Mouse (Mus musculus): Measurements from ENCODE around the gene Fxr2. TPM values are rescaled to one million over a fixed set of nuclear protein-coding genes. Genes with fewer than 3 reads are reported as not detected.
A peak's percentile ranks its signal among the peaks of the same experiment; 100 is the strongest.

Fxr2 gene
- polyA plus RNA-seq, 1 experiment from 2014 or later, result 40.5 TPM

DNA sequence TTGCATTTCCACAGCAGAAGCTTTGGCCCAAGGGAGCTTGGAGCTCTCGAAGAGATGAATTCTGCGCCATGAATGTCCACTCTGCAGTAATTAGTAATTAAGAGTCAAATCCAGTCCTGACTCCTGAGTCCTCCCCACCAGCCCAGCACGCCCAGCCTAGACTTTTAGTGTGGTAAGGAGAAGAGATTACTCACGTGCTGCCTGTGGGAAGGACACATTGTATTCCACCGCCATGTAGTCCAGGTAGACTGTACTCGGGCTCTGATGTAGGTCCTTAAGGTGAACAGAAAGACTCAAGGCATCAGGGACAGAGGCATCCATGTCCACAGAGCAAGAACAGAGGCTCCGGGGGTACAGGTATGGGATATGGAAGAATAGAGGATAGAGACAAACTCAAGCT, 32.1 kb downstream of the Fxr2 start:
- ATAC-seq (ENCODE audit: low FRiP score), result no peak
- H3K9me3 ChIP-seq, result no peaks in the 10 kb centered on the region
- H3K36me3 ChIP-seq, result peaks cover 61% of the 10 kb centered on the region
- H3K4me2 ChIP-seq, result no peak overlapping the region
- H3K27ac ChIP-seq, result no peak overlapping the region
- peaks cover 35% of the 10 kb centered on the region for H3K4me1 ChIP-seq (replicated peaks)
- 96% methylated on average over 7 of the region's 7 CpGs for WGBS
- H3K9ac ChIP-seq, result no peak overlapping the region
- H3K4me3 ChIP-seq, result no peak overlapping the region
- H3K27me3 ChIP-seq, result no peaks in the 10 kb centered on the region

DNA sequence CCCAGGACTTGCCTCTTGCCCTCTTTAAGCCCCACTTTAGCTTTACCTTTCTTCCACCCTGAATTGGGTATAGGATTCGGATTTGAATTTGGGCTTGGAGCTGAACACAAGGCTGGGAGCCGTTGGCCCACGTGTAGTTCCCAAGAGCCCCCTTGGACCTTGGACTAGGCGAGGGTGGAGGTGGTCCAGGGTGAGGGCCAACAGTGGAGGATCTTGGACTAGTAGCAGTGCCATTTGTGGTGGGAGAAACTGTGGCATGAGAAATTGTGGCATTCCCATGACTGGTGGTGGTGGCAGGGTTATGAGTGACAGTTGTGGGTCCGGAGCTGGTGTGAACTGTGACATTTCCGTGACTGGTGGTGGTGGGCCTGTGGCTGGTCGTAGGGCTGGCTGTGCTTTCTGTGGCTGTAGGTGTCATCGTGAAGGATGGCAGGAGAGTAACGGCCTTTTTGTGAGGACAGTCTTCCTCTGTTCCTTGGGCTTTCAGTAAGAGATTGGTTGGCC, 32.7 kb downstream of the Fxr2 start:
- 86% methylated on average over 9 of the region's 9 CpGs for WGBS
- H3K36me3 ChIP-seq, result peaks cover 68% of the 10 kb centered on the region
- H3K27ac ChIP-seq, result peak overlapping the region; percentile 35; the same call in 1 of the 2 replicates
- H3K4me3 ChIP-seq, result no peak overlapping the region
- no peak for ATAC-seq (ENCODE audit: low FRiP score)
- H3K9me3 ChIP-seq, result no peaks in the 10 kb centered on the region
- H3K27me3 ChIP-seq, result no peaks in the 10 kb centered on the region
- no peak overlapping the region; the same call in 1 of the 2 replicates for H3K9ac ChIP-seq
- peaks cover 39% of the 10 kb centered on the region for H3K4me1 ChIP-seq (replicated peaks)
- no peak overlapping the region for H3K4me2 ChIP-seq

DNA sequence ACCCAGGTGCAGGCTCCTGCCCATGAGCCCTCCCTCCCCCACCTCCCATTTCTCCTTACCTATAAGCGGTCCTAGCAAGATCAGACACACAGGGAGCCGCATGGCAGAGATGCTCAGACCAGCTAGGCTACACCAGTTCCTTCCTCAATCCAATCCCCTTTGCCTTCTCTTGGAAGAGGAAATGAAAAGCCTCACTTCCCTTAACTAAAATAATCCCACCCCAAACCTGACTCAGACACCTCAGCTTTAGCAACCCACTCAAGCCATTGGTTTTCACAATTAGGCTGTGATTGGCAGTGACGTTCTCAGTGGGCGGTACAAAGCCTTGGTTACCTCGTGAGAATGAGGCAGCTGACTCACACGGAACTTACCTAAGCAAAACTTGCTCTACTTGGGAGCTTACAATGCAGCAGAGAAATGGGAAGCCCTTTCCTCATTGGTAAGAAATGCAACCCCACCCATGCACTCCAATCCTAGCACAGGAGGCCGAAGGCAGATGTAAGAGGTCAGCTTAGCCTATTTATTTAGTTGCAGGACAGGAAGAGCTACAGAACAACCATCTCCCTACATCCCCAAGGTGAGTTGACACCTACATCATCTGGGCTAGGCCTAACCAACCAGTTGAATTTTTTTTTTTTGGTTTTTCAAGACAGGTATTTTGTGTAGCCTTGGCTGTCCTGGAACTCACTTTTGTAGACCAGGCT, 33.3 kb downstream of the Fxr2 start, which contains the start of gene Cd68:
Cd68 (minus strand) TSS at position 193 of the 704 bp plus-strand sequence.
- Histone ChIP-seq H3K4me1 (replicated peaks) (peaks cover 38% of the 10 kb centered on the region), H3K27ac (peak within 1 kb of the TSS; percentile 35; the same call in 1 of the 2 replicates), H3K36me3 (peaks cover 70% of the 10 kb centered on the region), H3K27me3 (no peaks in the 10 kb centered on the region), H3K9me3 (no peaks in the 10 kb centered on the region), H3K4me2 (no peak within 1 kb of the TSS), H3K4me3 (no peak within 1 kb of the TSS), H3K9ac (no peak within 1 kb of the TSS; the same call in 1 of the 2 replicates)
- no peak for ATAC-seq (ENCODE audit: low FRiP score)
- 41% methylated on average over 7 of the region's 7 CpGs for WGBS

DNA sequence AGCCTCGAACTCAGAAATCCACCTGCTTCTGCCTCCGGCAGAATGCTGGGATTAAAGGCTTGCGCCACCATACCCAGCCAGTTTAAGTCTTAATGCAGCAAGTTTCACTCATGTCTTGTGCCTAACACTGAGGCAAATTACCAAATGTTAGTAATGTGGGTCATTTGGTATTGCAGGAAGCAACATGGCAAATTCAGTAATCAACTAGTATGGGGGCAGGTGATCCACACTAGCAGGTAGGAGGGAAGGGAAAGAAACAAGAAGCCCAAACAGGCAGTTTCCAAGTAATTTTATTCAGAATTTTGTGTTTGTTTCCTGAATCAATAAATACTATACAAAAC, 33.8 kb downstream of the Fxr2 start:
- Histone ChIP-seq H3K9me3 (no peaks in the 10 kb centered on the region), H3K36me3 (peaks cover 70% of the 10 kb centered on the region), H3K9ac (no peak overlapping the region), H3K4me1 (replicated peaks) (peaks cover 33% of the 10 kb centered on the region), H3K4me2 (no peak overlapping the region), H3K27me3 (no peaks in the 10 kb centered on the region), H3K27ac (no peak overlapping the region), H3K4me3 (no peak overlapping the region)
- ATAC-seq (ENCODE audit: low FRiP score), result no peak
- whole genome bisulfite sequencing, result 92% methylated on average over 3 of the region's 3 CpGs

DNA sequence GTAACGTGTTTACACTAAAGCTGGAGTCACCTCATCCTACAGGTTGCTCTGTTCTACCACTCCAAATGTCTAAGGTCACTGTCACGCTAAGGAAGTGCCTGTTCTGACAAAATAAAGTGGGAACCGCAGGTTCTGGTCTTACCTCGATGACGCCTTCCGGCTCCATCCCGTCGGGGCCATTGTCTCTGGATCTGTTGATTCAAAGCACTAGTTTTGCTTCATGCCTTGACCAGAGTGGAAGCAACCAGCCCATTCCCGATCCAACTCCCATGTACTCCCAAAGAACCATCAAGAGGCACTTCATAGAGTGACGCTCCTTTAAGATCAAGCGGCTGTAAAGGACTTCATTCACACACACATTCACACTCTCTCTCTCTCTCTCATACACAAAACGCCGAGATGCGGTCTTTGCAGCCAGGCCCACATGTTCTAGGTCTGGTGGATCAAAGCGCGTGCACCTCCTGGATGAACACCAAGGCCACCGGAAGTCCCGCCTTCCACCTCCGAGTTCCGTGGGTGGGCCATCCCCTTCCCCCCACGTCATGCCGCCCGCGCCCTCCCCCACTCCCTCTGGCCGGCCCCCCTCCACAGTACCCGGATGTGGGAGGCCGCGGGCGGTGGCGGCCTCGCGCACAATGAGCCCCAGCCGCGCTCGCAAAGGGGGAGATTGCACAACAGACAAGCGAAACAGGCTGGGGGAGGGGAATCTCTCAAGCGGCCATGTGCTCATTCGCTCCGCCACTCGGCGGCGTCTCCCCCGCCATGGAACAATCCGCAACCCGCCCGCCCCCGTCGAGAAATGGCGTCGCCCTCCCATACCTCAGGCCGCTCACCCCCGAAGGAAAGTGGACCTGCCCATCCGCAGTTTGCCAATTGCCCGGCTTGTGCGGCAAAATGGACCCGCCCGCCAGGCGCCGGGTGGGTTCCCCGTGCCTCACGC, 38.3 kb downstream of the Fxr2 start:
- ATAC-seq (ENCODE audit: low FRiP score), result peak; percentile 69
- Histone ChIP-seq H3K27ac (peak overlapping the region; percentile 98), H3K27me3 (no peaks in the 10 kb centered on the region), H3K36me3 (peaks cover 73% of the 10 kb centered on the region), H3K4me2 (peak overlapping the region; percentile 99), H3K9me3 (no peaks in the 10 kb centered on the region), H3K4me1 (replicated peaks) (peaks cover 32% of the 10 kb centered on the region), H3K9ac (peak overlapping the region; percentile 100), H3K4me3 (peak overlapping the region; percentile 100)
- WGBS, result 1% methylated on average over 60 of the region's 61 CpGs

DNA sequence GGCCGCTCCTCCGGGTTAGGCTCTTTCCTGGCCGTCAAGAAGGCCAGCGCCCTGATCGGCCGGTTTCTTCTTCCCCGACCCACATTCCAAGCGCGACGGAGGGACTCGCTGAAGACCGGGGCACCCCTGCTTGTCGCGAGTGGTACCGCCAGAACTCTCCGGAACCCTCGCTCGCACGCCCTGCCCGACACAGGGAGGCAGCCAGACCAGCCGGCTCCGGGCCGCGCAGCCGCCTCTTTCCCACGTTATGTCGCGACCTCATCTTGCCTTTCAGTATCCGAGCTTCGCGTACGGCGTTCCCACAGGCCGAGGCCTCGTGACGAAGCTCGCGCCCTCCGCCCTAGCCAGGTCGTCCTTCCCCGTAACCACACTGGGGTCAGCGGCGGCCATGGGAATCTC, 38.9 kb downstream of the Fxr2 start:
- Histone ChIP-seq H3K9me3 (no peaks in the 10 kb centered on the region), H3K27me3 (no peaks in the 10 kb centered on the region), H3K36me3 (peaks cover 73% of the 10 kb centered on the region), H3K4me2 (peak overlapping the region; percentile 99), H3K27ac (peak overlapping the region; percentile 98), H3K9ac (peak overlapping the region; percentile 100), H3K4me3 (peak overlapping the region; percentile 100), H3K4me1 (replicated peaks) (peaks cover 32% of the 10 kb centered on the region)
- peak; percentile 18 for ATAC-seq (ENCODE audit: low FRiP score)
- WGBS, result under 1% methylated on average over 43 of the region's 43 CpGs

DNA sequence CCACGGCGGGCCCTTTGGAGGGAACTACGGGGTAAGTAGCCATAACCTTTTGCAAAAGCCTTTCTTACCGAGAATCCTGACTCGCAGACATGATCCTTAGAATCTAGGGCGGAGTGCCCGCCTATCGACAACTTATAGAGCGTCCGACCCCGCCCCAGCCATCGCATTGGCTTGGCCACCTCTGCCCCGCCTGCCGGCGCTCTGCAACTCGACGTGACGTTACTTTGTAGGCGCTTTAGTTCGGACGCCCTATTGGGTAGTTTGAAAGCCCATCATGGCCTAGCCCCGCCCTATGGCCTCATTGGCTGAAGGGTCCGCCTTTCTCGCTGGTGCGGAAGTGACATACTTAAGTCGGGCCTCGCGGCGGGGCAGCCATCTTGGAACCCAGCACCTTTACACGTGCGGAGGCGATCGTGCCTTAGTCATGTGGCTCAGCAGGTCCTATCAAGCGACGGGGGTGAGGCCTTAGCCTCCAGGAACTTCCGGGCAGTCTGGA, 39.5 kb downstream of the Fxr2 start, which contains the start of gene Eif4a1:
Eif4a1 (minus strand) TSS at position 213 of the 496 bp plus-strand sequence.
- H3K27me3 ChIP-seq, result no peaks in the 10 kb centered on the region

DNA sequence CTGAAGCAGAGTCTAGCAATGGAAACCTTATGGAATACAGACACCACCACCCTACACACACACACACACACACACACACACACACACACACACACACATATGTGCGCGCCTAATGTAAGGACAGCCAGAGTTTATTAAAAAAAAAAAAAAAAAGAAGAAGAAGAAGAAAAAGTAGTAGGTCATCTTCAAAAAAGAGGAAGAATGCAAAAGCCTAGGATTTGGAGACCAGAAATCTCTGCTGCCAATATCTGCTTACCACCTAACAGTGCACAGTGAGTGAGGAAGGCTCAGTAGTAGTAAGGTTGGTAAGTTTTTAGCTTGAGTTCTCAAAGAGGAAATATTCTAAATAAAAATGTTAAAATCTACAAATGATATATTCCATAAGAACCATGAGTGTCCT, 46.4 kb downstream of the Fxr2 start:
- Histone ChIP-seq H3K4me1 (replicated peaks) (peaks cover 46% of the 10 kb centered on the region), H3K27me3 (no peaks in the 10 kb centered on the region), H3K27ac (no peak overlapping the region), H3K4me2 (0 out of 2 replicates have a peak overlapping the region, but pooled peaks have one; percentile 19), H3K36me3 (peaks cover 59% of the 10 kb centered on the region), H3K4me3 (no peak overlapping the region), H3K9me3 (no peaks in the 10 kb centered on the region), H3K9ac (no peak overlapping the region; the same call in 1 of the 2 replicates)
- ATAC-seq (ENCODE audit: low FRiP score), result no peak
- 100% methylated on average over 1 of the region's 2 CpGs for WGBS

More for the DNA sequence above, 39.5 kb downstream of the Fxr2 start, which contains the start of gene Eif4a1:
- peak; percentile 98 for ATAC-seq (ENCODE audit: low FRiP score)
- Histone ChIP-seq H3K4me3 (peak within 1 kb of the TSS; percentile 100), H3K4me2 (peak within 1 kb of the TSS; percentile 99), H3K9me3 (no peaks in the 10 kb centered on the region), H3K36me3 (peaks cover 75% of the 10 kb centered on the region), H3K9ac (peak within 1 kb of the TSS; percentile 100), H3K27ac (peak within 1 kb of the TSS; percentile 98), H3K4me1 (replicated peaks) (peaks cover 32% of the 10 kb centered on the region)
- WGBS, result 0% methylated on average over 36 of the region's 36 CpGs

DNA sequence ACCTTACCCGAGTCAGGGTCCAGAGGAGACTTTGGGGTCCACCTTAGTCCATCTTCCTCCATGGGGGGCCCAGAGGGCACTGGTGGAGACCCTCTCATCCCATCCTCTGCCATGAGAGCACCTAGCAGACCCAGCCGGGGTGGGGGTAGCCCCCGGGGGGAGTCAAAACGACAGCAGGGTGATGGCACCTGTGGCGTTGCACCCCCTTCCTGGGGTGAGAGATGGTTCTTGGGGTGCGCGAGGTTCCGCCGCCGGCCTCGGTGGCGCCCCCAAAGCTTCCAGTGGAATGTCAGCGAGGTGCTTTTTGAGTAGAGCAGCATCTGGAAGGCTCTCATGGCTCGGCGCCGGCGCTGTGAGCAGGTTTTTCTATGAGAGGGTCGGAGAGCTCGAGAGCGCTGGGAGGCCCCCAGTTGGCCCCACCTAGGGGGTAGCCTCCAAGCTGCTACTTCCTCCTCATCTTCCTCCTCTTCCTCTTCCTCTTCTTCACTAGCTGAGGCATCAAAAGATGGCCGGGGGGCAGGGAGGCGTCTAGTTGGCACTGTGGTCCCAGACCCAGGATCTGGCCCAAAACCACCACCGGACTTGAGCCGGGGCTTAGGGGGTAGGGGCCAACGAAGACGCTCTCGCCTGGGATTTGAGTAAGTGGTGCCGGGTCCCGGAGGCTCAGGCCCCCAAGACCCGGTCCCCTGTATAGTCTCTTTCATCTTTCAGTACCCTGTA, 47.5 kb downstream of the Fxr2 start:
- no peaks in the 10 kb centered on the region for H3K9me3 ChIP-seq
- 0 out of 2 replicates have a peak, but pooled peaks cover 3% of the 10 kb centered on the region for H3K27me3 ChIP-seq
- 92% methylated on average over 30 of the region's 30 CpGs for WGBS
- no peak for ATAC-seq (ENCODE audit: low FRiP score)
- H3K4me2 ChIP-seq, result peak overlapping the region; percentile 96
- H3K36me3 ChIP-seq, result peaks cover 47% of the 10 kb centered on the region
- peak overlapping the region; percentile 89 for H3K9ac ChIP-seq
- peaks cover 51% of the 10 kb centered on the region for H3K4me1 ChIP-seq (replicated peaks)
- peak overlapping the region; percentile 78 for H3K4me3 ChIP-seq
- no peak overlapping the region for H3K27ac ChIP-seq

DNA sequence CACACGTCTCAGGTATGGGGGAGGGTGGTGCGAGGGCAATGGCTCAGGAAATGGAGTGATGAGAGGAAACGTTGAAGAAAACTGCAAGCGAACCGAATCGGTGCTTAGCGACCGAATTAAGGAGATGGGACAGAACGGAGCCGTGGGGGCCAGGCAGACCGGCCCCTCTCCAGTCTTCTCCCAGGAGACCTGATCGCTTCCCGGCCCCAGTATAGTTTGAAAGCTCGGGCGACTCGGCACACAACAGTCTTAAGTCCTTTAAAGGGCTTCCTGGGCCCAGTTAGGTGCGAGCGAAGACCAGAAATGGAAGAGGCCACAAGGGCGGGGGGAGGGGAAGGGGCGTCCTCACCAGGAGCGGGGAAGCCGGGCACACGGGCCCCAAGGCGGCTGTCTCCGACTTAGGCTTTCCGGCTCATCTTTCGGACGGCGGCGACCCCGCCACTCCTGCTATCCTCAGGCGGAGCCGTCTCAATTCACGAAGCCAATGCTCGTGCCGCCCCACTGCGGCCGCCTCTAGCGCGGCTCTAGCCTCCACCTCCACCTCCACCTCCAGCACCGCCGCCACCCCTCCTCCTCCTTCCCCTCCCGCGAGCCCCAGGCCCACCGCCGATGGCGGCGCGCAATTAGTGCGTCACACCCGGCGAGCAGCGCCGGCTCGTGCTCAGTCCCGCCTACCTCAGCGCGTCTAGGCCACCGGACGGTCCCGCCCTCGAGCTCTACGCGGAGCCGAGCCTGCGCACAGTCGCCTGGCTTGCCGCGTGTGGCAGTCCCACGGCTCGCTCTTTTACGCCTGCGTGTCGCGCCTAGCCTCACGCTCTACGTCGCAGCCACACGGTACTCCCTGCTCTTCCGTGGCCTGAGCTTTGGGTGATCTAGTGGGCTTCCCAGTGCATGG, 48.8 kb downstream of the Fxr2 start, which contains the start of gene Senp3:
Senp3 (minus strand) TSS at position 771 of the 895 bp plus-strand sequence.
- peak within 1 kb of the TSS; percentile 78 for H3K4me3 ChIP-seq
- peaks cover 34% of the 10 kb centered on the region for H3K36me3 ChIP-seq
- H3K9me3 ChIP-seq, result no peaks in the 10 kb centered on the region
- peak within 1 kb of the TSS; percentile 96 for H3K4me2 ChIP-seq
- under 1% methylated on average over 79 of the region's 80 CpGs for WGBS
- peaks cover 5% of the 10 kb centered on the region; the same call in 1 of the 2 replicates for H3K27me3 ChIP-seq
- peaks cover 56% of the 10 kb centered on the region for H3K4me1 ChIP-seq (replicated peaks)
- H3K9ac ChIP-seq, result peak within 1 kb of the TSS; percentile 89
- peak; percentile 96 for ATAC-seq (ENCODE audit: low FRiP score)
- peak within 1 kb of the TSS; percentile 96 for H3K27ac ChIP-seq
